Mouse (Mus musculus) kidney, postnatal 36 days (tissue): ENCODE measurements at regions not wholly inside any gene's neighbourhood (a gene's known extent, or its start where the extent isn't known, plus 50 kb on each side); places are given as distances from the start of the nearest gene placed in this dataset.
"Not testable (repeated sequence)": the region's sequence is repeated elsewhere in the genome, so short reads cannot be mapped to it uniquely, and the experiment has no call there.

Source experiments
- DNase-seq, 2 experiments: peaks; one replicate each; pipeline ENCODE4 v3.0.0; 2021 to 2022; ENCODE audit warnings: mixed read lengths in 2 of 2

GRCm38 (mm10) chr12:77589416-77589815 lies 351.5 kb downstream of the Fut8 start:
- DNase-seq: no peak

- DNase-seq: no peak
Observed at GRCm38 (mm10) chr12:77594092-77594491, 356.2 kb downstream of the Fut8 start.

GRCm38 (mm10) chr12:77594657-77595056 lies 356.7 kb downstream of the Fut8 start:
- DNase-seq: no peak

- DNase-seq: no peak
Observed at GRCm38 (mm10) chr12:77595821-77596220, 357.9 kb downstream of the Fut8 start.

GRCm38 (mm10) chr12:77596676-77597075 lies 358.8 kb downstream of the Fut8 start:
- no peak for DNase-seq

GRCm38 (mm10) chr12:77597627-77598333 lies 359.9 kb downstream of the Fut8 start:
- DNase-seq: peak; percentile 71 to 76

GRCm38 (mm10) chr12:77598334-77598715 lies 360.4 kb downstream of the Fut8 start:
- DNase-seq: peak; percentile 7 to 11

- peak; percentile 55 to 58 for DNase-seq
Observed at GRCm38 (mm10) chr12:77599391-77599790, 361.5 kb downstream of the Fut8 start.

- DNase-seq: no peak
Observed at GRCm38 (mm10) chr12:77603832-77604501, 366.0 kb downstream of the Fut8 start.

- DNase-seq: no peak
Observed at GRCm38 (mm10) chr12:77617552-77617951, 379.6 kb downstream of the Fut8 start.

GRCm38 (mm10) chr12:77622243-77622642 lies 384.3 kb downstream of the Fut8 start:
- no peak for DNase-seq

- not testable (repeated sequence) for DNase-seq
Observed at GRCm38 (mm10) chr12:77624323-77624722, 386.4 kb downstream of the Fut8 start.

GRCm38 (mm10) chr12:77628358-77628850 lies 390.5 kb downstream of the Fut8 start:
- no peak for DNase-seq

GRCm38 (mm10) chr12:77633981-77634650 lies 396.2 kb downstream of the Fut8 start:
- DNase-seq: no peak

- DNase-seq: peak; percentile 11 to 20
Observed at GRCm38 (mm10) chr12:77638266-77638665, 400.3 kb downstream of the Fut8 start.

GRCm38 (mm10) chr12:77642336-77642735 lies 404.4 kb downstream of the Fut8 start:
- no peak for DNase-seq

GRCm38 (mm10) chr12:77647841-77648240 lies 409.9 kb downstream of the Fut8 start:
- DNase-seq: no peak

GRCm38 (mm10) chr12:77654282-77654681 lies 416.4 kb downstream of the Fut8 start:
- no peak for DNase-seq

GRCm38 (mm10) chr12:77657060-77657459 lies 419.1 kb downstream of the Fut8 start:
- DNase-seq: no peak

- DNase-seq: no peak
Observed at GRCm38 (mm10) chr12:77657878-77658277, 420.0 kb downstream of the Fut8 start.

- DNase-seq: no peak
Observed at GRCm38 (mm10) chr12:77663180-77663579, 425.3 kb downstream of the Fut8 start.

GRCm38 (mm10) chr12:77663665-77664374 lies 425.9 kb downstream of the Fut8 start:
- no peak for DNase-seq

- no peak for DNase-seq
Observed at GRCm38 (mm10) chr12:77666411-77666810, 428.5 kb downstream of the Fut8 start.
